Mouse (Mus musculus) CH12.LX (cell line): Measurements from ENCODE around the gene Speg. TPM values are rescaled to one million over a fixed set of nuclear protein-coding genes. Genes with fewer than 3 reads are reported as not detected.
A peak's percentile ranks its signal among the peaks of the same experiment; 100 is the strongest.

Experiments used
- DNase-seq: peaks from one replicate; pipeline ENCODE4 v3.0.0-alpha.2; 2013; ENCODE audit errors: extremely low read depth
- H3K27ac ChIP-seq: 2 replicates; pipeline ENCODE4 v1.5.1; 2012; ENCODE audit warnings: low read depth, mild to moderate bottlenecking, control low read depth, moderate library complexity; ENCODE audit not compliant: insufficient read depth
- H3K27me3 ChIP-seq: replicated peaks from 2 replicates; pipeline ENCODE3; 2012; ENCODE audit warnings: inconsistent platforms
- H3K36me3 ChIP-seq, 2 experiments: replicated peaks in 1 of 2; 2 replicates each; pipeline versions ENCODE3 to v1.6.1; 2012; ENCODE audit warnings: inconsistent platforms in 1 of 2, low read length in 1 of 2, mild to moderate bottlenecking in 1 of 2, mixed read lengths in 1 of 2, moderate library complexity in 1 of 2; ENCODE audit not compliant: control insufficient read depth in 1 of 2, insufficient read depth in 1 of 2
- H3K4me1 ChIP-seq, 2 experiments: 2 replicates each; pipeline ENCODE4 v1.6.1; 2012; ENCODE audit warnings: inconsistent platforms in 1 of 2, moderate library complexity in 1 of 2; ENCODE audit not compliant: insufficient read depth in 2 of 2, control insufficient read depth in 1 of 2
- H3K4me2 ChIP-seq: 2 replicates; pipeline ENCODE4 v1.6.1; 2012; ENCODE audit warnings: low read depth, mild to moderate bottlenecking, control low read depth; ENCODE audit not compliant: poor library complexity, insufficient read depth, severe bottlenecking
- H3K4me3 ChIP-seq, 3 experiments: fragments of 150-350 bp in 1 of 3; sonication (generic) in 1 of 3; replicated peaks in 1 of 3; 2 replicates each; pipeline versions ENCODE3 to v1.5.1; 2011 to 2012; ENCODE audit warnings: low read depth in 2 of 3, low read length in 2 of 3, mild to moderate bottlenecking in 2 of 3, moderate library complexity in 2 of 3, control low read depth in 1 of 3, improper control_type of control experiment in 1 of 3, inconsistent platforms in 1 of 3, mixed read lengths in 1 of 3; ENCODE audit not compliant: poor library complexity in 1 of 3
- H3K79me2 ChIP-seq: replicated peaks from 2 replicates; pipeline ENCODE4 v1.6.1; 2012; ENCODE audit warnings: mild to moderate bottlenecking, moderate library complexity; ENCODE audit not compliant: control insufficient read depth, poor library complexity, insufficient read depth, severe bottlenecking; ENCODE audit errors: extremely low read depth
- H3K9ac ChIP-seq: 2 replicates; pipeline ENCODE4 v1.6.1; 2012; ENCODE audit warnings: low read depth, mild to moderate bottlenecking, control low read depth, moderate library complexity; ENCODE audit not compliant: insufficient read depth
- H3K9me3 ChIP-seq: replicated peaks from 2 replicates; pipeline ENCODE3; 2012; ENCODE audit warnings: low read length, inconsistent platforms, mixed read lengths
- BHLHE40 ChIP-seq: IDR thresholded peaks from 2 replicates; pipeline ENCODE4 v1.6.1; 2011; ENCODE audit warnings: mild to moderate bottlenecking, low read depth, low read length, improper control_type of control experiment
- CHD1 ChIP-seq: IDR thresholded peaks from 2 replicates; pipeline ENCODE4 v1.6.1; 2012; ENCODE audit warnings: low read depth, low read length, improper control_type of control experiment, inconsistent platforms
- CHD2 ChIP-seq: IDR thresholded peaks from 2 replicates; pipeline ENCODE4 v1.6.1; 2011; ENCODE audit warnings: low read length, improper control_type of control experiment
- CTCF ChIP-seq, 2 experiments: IDR thresholded peaks in 1 of 2; conservative IDR thresholded peaks in 1 of 2; 2 replicates each; pipeline ENCODE4 v1.5.1; 2011 to 2012; ENCODE audit warnings: low read depth in 2 of 2, low read length in 2 of 2, improper control_type of control experiment in 1 of 2, inconsistent platforms in 1 of 2, mild to moderate bottlenecking in 1 of 2, moderate library complexity in 1 of 2
- E2F4 ChIP-seq: IDR thresholded peaks from 2 replicates; pipeline ENCODE4 v1.6.1; 2011; ENCODE audit warnings: low read depth, low read length, improper control_type of control experiment; ENCODE audit not compliant: insufficient replicate concordance
- ELF1 ChIP-seq: IDR thresholded peaks from 2 replicates; pipeline ENCODE4 v1.6.1; 2014; ENCODE audit warnings: low read depth, mild to moderate bottlenecking, inconsistent platforms, low read length, improper control_type of control experiment
- ETS1 ChIP-seq: conservative IDR thresholded peaks from 2 replicates; pipeline ENCODE4 v1.6.1; 2012; ENCODE audit warnings: low read depth, mild to moderate bottlenecking, inconsistent platforms, low read length, improper control_type of control experiment, moderate library complexity
- HCFC1 ChIP-seq: IDR thresholded peaks from 2 replicates; pipeline ENCODE4 v1.6.1; 2012; ENCODE audit warnings: low read depth, mild to moderate bottlenecking, inconsistent platforms, low read length, improper control_type of control experiment
- IRF4 ChIP-seq: IDR thresholded peaks from 2 replicates; pipeline ENCODE4 v1.6.1; 2014; ENCODE audit warnings: low read depth, mild to moderate bottlenecking, inconsistent platforms, low read length, improper control_type of control experiment
- JUN ChIP-seq: IDR thresholded peaks from 2 replicates; pipeline ENCODE4 v1.6.1; 2011; ENCODE audit warnings: low read depth, mild to moderate bottlenecking, low read length, improper control_type of control experiment, moderate library complexity; ENCODE audit not compliant: insufficient read depth
- MAX ChIP-seq: IDR thresholded peaks from 2 replicates; pipeline ENCODE4 v1.6.1; 2011; ENCODE audit warnings: low read length, improper control_type of control experiment
- MEF2A ChIP-seq: IDR thresholded peaks from 2 replicates; pipeline ENCODE4 v1.6.1; 2014; ENCODE audit warnings: low read depth, mild to moderate bottlenecking, inconsistent platforms, low read length, improper control_type of control experiment, borderline replicate concordance
- MXI1 ChIP-seq: IDR thresholded peaks from 2 replicates; pipeline ENCODE4 v1.6.1; 2011; ENCODE audit warnings: mild to moderate bottlenecking, low read depth, low read length, improper control_type of control experiment
- MYC ChIP-seq: IDR thresholded peaks from 2 replicates; pipeline ENCODE4 v1.6.1; 2011; ENCODE audit warnings: low read depth, mild to moderate bottlenecking, improper control_type of control experiment, low read length
- NELFE ChIP-seq: IDR thresholded peaks from 2 replicates; pipeline ENCODE4 v1.6.1; 2011; ENCODE audit warnings: low read depth, low read length, improper control_type of control experiment
- NRF1 ChIP-seq: IDR thresholded peaks from 2 replicates; pipeline ENCODE4 v1.6.1; 2014; ENCODE audit warnings: low read depth, mild to moderate bottlenecking, inconsistent platforms, low read length, improper control_type of control experiment, moderate library complexity
- PAX5 ChIP-seq: IDR thresholded peaks from 2 replicates; pipeline ENCODE4 v1.6.1; 2012; ENCODE audit warnings: low read length, inconsistent platforms, mixed read lengths
- POLR2AphosphoS2 ChIP-seq: IDR thresholded peaks from 2 replicates; pipeline ENCODE4 v1.6.1; 2011; ENCODE audit warnings: low read depth, low read length, improper control_type of control experiment
- RAD21 ChIP-seq: IDR thresholded peaks from 2 replicates; pipeline ENCODE4 v1.6.1; 2011; ENCODE audit warnings: low read depth, mild to moderate bottlenecking, low read length, improper control_type of control experiment, moderate library complexity
- RCOR1 ChIP-seq: conservative IDR thresholded peaks from 2 replicates; pipeline ENCODE4 v1.6.1; 2012; ENCODE audit warnings: low read depth, mild to moderate bottlenecking, inconsistent platforms, low read length, improper control_type of control experiment
- SIN3A ChIP-seq: IDR thresholded peaks from 2 replicates; pipeline ENCODE4 v1.6.1; 2012; ENCODE audit warnings: low read length, improper control_type of control experiment, inconsistent platforms
- SMC3 ChIP-seq: IDR thresholded peaks from 2 replicates; pipeline ENCODE4 v1.6.1; 2011; ENCODE audit warnings: low read depth, low read length, improper control_type of control experiment
- TBP ChIP-seq: conservative IDR thresholded peaks from 2 replicates; pipeline ENCODE4 v1.6.1; 2011; ENCODE audit warnings: low read depth, low read length, improper control_type of control experiment
- TCF12 ChIP-seq: IDR thresholded peaks from 2 replicates; pipeline ENCODE4 v1.6.1; 2014; ENCODE audit warnings: low read depth, mild to moderate bottlenecking, inconsistent platforms, low read length, improper control_type of control experiment
- UBTF ChIP-seq: IDR thresholded peaks from 2 replicates; pipeline ENCODE4 v1.6.1; 2012; ENCODE audit warnings: low read depth, mild to moderate bottlenecking, inconsistent platforms, low read length, improper control_type of control experiment, moderate library complexity
- USF1 ChIP-seq: IDR thresholded peaks from 2 replicates; pipeline ENCODE4 v1.6.1; 2014; ENCODE audit warnings: low read depth, mild to moderate bottlenecking, inconsistent platforms, low read length, improper control_type of control experiment
- ZC3H11A ChIP-seq: IDR thresholded peaks from 2 replicates; pipeline ENCODE4 v1.6.1; 2012; ENCODE audit warnings: low read depth, mild to moderate bottlenecking, inconsistent platforms, low read length, improper control_type of control experiment
- ZKSCAN1 ChIP-seq: IDR thresholded peaks from 2 replicates; pipeline ENCODE4 v1.6.1; 2012; ENCODE audit warnings: low read depth, inconsistent platforms, low read length, improper control_type of control experiment, borderline replicate concordance
- ZMIZ1 ChIP-seq: IDR thresholded peaks from 2 replicates; pipeline ENCODE4 v1.6.1; 2012; ENCODE audit warnings: low read depth, mild to moderate bottlenecking, inconsistent platforms, low read length, improper control_type of control experiment
- ZNF384 ChIP-seq: IDR thresholded peaks from 2 replicates; pipeline ENCODE4 v1.6.1; 2012; ENCODE audit warnings: low read depth, low read length, improper control_type of control experiment, inconsistent platforms
- dilution Hi-C: fragments of 300-500 bp; cut with MboI; formaldehyde crosslinking; loops from 2 replicates; pipeline ENCODE4 v1.14.3; 2020; ENCODE audit warnings: low sequenced_read_pairs; ENCODE audit not compliant: extremely low pct_unique_long_range_greater_than_20kb, extremely low pct_ligation_motif_present
- in situ Hi-C: fragments of 300-500 bp; cut with MboI; formaldehyde crosslinking; loops from 3 replicates; pipeline ENCODE4 v1.14.3; 2019; ENCODE audit warnings: low sequenced_read_pairs, low pct_ligation_motif_present, low pct_unique_long_range_greater_than_20kb, mixed read lengths
- polyA plus RNA-seq: library from polyadenylated mRNA; unstranded; fragments of >175 nt; gene quantifications from 2 replicates; pipeline ENCODE4 v1.2.1, GENCODE M21; 2012; ENCODE audit warnings: low read depth; ENCODE audit not compliant: insufficient read length
- total RNA-seq, 2 experiments: library from RNA; depleted of rRNA; stranded (reverse); fragments of 300-350 nt in 1 of 2; fragments of >200 nt in 1 of 2; gene quantifications; 2 replicates each; pipeline ENCODE4 v1.2.3; 2012 to 2014

Speg gene
- total and polyA plus RNA-seq, 3 experiments: 13.1 to 30.7 (median 18.8) TPM

- H3K9ac ChIP-seq: no peak overlapping the region; the same call in 1 of the 2 replicates
- H3K79me2 ChIP-seq: no peaks in the 10 kb centered on the region
- peaks cover 20 to 32% of the 10 kb centered on the region in 2 experiments for H3K36me3 ChIP-seq
- H3K4me2 ChIP-seq: peak overlapping the region; percentile 76
- in situ Hi-C loops (no loop called here), dilution Hi-C loops (no loop called here)
- no peaks in the 10 kb centered on the region for H3K9me3 ChIP-seq
- peaks cover 47% of the 10 kb centered on the region for H3K27me3 ChIP-seq
- peak; percentile 69 for DNase-seq
- no peak overlapping the region for H3K27ac ChIP-seq
- peaks cover 18 to 32% of the 10 kb centered on the region in 2 experiments for H3K4me1 ChIP-seq
- H3K4me3 ChIP-seq: no peak overlapping the region
- TF ChIP-seq BHLHE40 (0 out of 2 replicates have a peak, but pooled peaks have one; percentile 22), CTCF (conservative IDR thresholded peaks at IDR 0.05 in 1 of 2, IDR thresholded peaks at IDR 0.05 in 1 of 2; ENCODE audit: low read depth in 2 of 2, low read length in 2 of 2) (peak; percentile 90 to 95), CHD2 (no peak), ELF1 (peak; percentile 39; the same call in 1 of the 2 replicates), RAD21 (peak; percentile 82), PAX5 (no peak), ZC3H11A (peak; percentile 42), TCF12 (no peak), TBP (no peak), JUN (no peak), E2F4 (no peak), NRF1 (0 out of 2 replicates have a peak, but pooled peaks have one; percentile 20), ZKSCAN1 (no peak), UBTF (no peak), IRF4 (peak; percentile 64), NELFE (peak; percentile 39; the same call in 1 of the 2 replicates), HCFC1 (no peak), MAX (0 out of 2 replicates have a peak, but pooled peaks have one; percentile 49), SMC3 (peak; percentile 88)
These were observed 70.9 kb downstream of the Speg start for GRCm38 (mm10) chr1:75445751-75446611.

GRCm38 (mm10) chr1:75446656-75447055 lies 71.6 kb downstream of the Speg start:
- Histone ChIP-seq H3K4me3 (peak overlapping the region in 1 of 3 experiments; percentile 16), H3K27ac (no peak overlapping the region), H3K36me3 (peaks cover 16 to 25% of the 10 kb centered on the region in 2 experiments), H3K4me2 (peak overlapping the region; percentile 76; the same call in 1 of the 2 replicates), H3K9me3 (no peaks in the 10 kb centered on the region), H3K4me1 (peaks cover 18 to 32% of the 10 kb centered on the region in 2 experiments), H3K27me3 (peaks cover 54% of the 10 kb centered on the region), H3K79me2 (no peaks in the 10 kb centered on the region), H3K9ac (no peak overlapping the region)
- DNase-seq: no peak
- dilution Hi-C loops: no loop called here
- TF ChIP-seq POLR2AphosphoS2 (no peak), SIN3A (no peak), PAX5 (no peak), BHLHE40 (no peak), MYC (no peak), RAD21 (no peak), CHD2 (no peak), IRF4 (no peak), NELFE (no peak), NRF1 (no peak), RCOR1 (no peak), ZKSCAN1 (no peak), MEF2A (no peak), ZMIZ1 (no peak), JUN (no peak), ETS1 (no peak), MXI1 (no peak), CHD1 (no peak), ZNF384 (no peak), USF1 (no peak)
- in situ Hi-C loops: no loop called here
